Mouse (Mus musculus) bone marrow macrophage, adult 2 months (primary cell): Measurements from ENCODE around the gene Gan. TPM values are rescaled to one million over a fixed set of nuclear protein-coding genes. Genes with fewer than 3 reads are reported as not detected.

ENCODE experiments used
- H3K27ac ChIP-seq: 2 replicates; pipeline ENCODE4 v1.5.1; 2012; ENCODE audit warnings: low read depth, low read length; ENCODE audit not compliant: insufficient read depth
- H3K4me1 ChIP-seq: 2 replicates; pipeline ENCODE4 v1.6.1; 2012; ENCODE audit warnings: low read length; ENCODE audit not compliant: control insufficient read depth, insufficient read depth
- H3K4me3 ChIP-seq: 2 replicates; pipeline ENCODE4 v1.5.1; 2012; ENCODE audit warnings: mild to moderate bottlenecking, low read length, moderate library complexity; ENCODE audit not compliant: insufficient read depth
- CTCF ChIP-seq: IDR thresholded peaks from 2 replicates; pipeline ENCODE4 v1.5.1; 2012; ENCODE audit warnings: low read depth, mild to moderate bottlenecking, low read length, moderate library complexity
- POLR2A ChIP-seq: IDR thresholded peaks from 2 replicates; pipeline ENCODE4 v1.6.1; 2012; ENCODE audit warnings: mild to moderate bottlenecking, low read depth, low read length, borderline replicate concordance
- polyA plus RNA-seq: library from polyadenylated mRNA; stranded (reverse); fragments of >200 nt; gene quantifications from 2 replicates; pipeline ENCODE4 v1.2.4, GENCODE M21; 2012; ENCODE audit not compliant: missing spikeins, insufficient read depth, insufficient read length

Gan gene
- polyA plus RNA-seq, 1 experiment: 7.0 TPM

DNA sequence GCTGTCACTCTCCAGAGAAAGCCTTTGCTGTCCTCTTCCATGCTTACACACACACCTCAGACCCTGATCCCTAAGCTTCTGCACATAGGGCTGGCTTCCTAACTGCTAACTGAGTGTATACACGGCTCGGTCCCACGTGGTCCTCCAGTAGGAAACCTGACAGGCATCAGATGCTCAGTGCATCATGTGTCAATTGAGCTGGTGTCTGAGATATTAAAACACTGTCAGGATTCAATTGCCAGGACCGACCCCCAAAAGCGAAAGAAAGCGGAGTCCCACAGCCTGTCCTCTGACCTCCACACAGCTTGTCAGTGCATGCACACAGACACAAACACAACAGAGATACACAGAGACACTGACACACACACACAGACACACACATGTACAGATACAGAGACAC is 39.6 kb downstream of the Gan start:
- H3K27ac ChIP-seq: peak overlapping the region; percentile 45
- no peak overlapping the region for H3K4me3 ChIP-seq
- TF ChIP-seq CTCF (no peak), POLR2A (no peak)
- H3K4me1 ChIP-seq: peaks cover 32% of the 10 kb centered on the region

DNA sequence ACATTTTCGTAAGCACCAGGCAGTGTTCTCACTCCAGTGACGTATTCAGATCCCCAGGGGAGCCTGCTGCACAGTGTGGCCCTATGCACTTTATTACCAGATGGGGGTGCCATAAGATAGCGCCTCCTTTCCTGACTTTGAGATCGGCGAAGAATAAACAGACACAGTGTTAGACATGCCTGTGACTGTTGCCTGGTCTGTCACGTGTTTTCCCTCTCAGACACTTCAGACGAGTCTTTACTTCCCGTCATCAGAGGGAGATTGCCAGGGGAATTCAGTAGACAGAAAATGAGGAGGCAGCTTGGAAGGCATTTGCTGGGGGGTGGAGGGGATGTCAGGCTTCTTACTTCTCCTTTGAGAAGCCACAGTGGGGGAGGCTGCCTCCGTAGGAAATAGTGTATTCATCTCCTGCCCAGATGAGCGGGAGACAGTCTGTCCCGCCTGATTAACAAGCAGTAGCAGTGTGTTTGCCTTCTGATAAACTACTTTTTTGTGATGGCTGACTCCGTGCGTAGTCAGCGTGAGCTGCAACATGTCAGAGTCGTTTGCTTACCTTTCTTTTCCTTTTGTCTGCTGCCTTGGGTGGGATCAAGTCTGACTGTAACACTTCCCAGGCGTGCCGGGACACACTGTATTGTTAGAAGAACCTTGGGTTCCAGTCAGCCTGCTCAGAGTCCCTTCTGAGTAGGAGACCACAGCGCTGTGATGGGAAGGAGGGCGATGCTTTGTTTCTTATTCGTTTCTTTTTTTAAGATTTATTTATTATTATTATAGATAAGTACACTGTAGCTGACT is 40.4 kb downstream of the Gan start:
- no peak for TF ChIP-seq POLR2A
- peak; percentile 40; the same call in 1 of the 2 replicates for TF ChIP-seq CTCF
- H3K27ac ChIP-seq: peak overlapping the region; percentile 69
- peak overlapping the region; percentile 22; the same call in 1 of the 2 replicates for H3K4me3 ChIP-seq
- H3K4me1 ChIP-seq: peaks cover 32% of the 10 kb centered on the region

DNA sequence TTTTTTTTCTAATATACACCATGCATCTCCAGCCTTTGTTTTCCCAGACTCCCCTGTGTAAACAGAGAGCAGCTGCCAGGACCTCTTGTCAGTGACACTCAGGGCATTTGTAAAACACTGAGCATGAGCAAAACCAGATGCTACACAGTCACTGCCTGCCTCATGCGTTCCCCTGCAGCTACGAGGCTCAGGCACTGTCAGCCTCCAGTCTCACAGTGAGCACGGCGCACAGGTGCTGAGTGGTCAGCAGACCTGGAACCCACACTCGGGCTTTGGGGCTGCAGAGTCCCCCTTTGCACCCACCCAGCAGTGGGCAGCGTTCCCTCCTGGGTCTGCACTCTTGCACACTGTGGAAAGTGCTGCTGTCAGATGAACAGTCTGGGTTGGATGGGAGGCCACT is 41.7 kb downstream of the Gan start:
- Histone ChIP-seq H3K4me1 (peaks cover 32% of the 10 kb centered on the region), H3K4me3 (no peak overlapping the region), H3K27ac (no peak overlapping the region)
- no peak for TF ChIP-seq POLR2A

GRCm38 (mm10) chr8:117200346-117200745 is 42.4 kb downstream of the Gan start:
- Histone ChIP-seq H3K4me3 (no peak overlapping the region), H3K4me1 (peaks cover 32% of the 10 kb centered on the region), H3K27ac (no peak overlapping the region)
- no peak for TF ChIP-seq CTCF
- TF ChIP-seq POLR2A: no peak

- Histone ChIP-seq H3K4me1 (peaks cover 32% of the 10 kb centered on the region), H3K27ac (no peak overlapping the region), H3K4me3 (no peak overlapping the region)
- TF ChIP-seq CTCF: no peak
- TF ChIP-seq POLR2A: no peak
Measured at GRCm38 (mm10) chr8:117200803-117201202, 42.9 kb downstream of the Gan start.

- no peak overlapping the region for H3K4me3 ChIP-seq
Measured at GRCm38 (mm10) chr8:117201221-117202017, 43.5 kb downstream of the Gan start.

DNA sequence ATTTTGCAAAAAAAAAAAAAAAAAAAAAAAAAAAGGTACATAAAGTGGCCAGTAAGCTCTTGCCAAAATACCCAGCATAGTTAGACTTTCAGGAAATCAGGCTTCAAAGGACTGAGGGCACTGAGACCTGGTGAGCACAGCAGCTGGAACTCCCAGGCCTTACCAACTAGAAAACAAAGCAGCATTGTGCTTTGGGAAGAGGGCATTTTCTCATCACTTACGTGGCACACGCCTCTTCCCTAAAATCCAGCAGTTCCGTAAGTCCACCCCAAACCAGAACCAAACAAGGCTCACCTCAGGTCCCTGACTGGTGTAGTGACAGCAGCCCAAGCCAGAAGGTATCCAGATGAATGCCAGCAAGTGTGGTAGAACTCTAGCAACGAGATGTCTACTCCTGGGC is 45.1 kb downstream of the Gan start:
- TF ChIP-seq POLR2A (no peak), CTCF (no peak)
- Histone ChIP-seq H3K4me3 (no peak overlapping the region), H3K27ac (no peak overlapping the region), H3K4me1 (peaks cover 21% of the 10 kb centered on the region)

More at GRCm38 (mm10) chr8:117201221-117202017, 43.5 kb downstream of the Gan start:
- H3K4me1 ChIP-seq: peaks cover 29% of the 10 kb centered on the region
- TF ChIP-seq CTCF (no peak), POLR2A (no peak)
- H3K27ac ChIP-seq: no peak overlapping the region

GRCm38 (mm10) chr8:117205884-117206283 is 47.9 kb downstream of the Gan start:
- H3K4me3 ChIP-seq: no peak overlapping the region
- H3K27ac ChIP-seq: no peak overlapping the region
- peaks cover 30% of the 10 kb centered on the region for H3K4me1 ChIP-seq
- TF ChIP-seq POLR2A (no peak), CTCF (no peak)

DNA sequence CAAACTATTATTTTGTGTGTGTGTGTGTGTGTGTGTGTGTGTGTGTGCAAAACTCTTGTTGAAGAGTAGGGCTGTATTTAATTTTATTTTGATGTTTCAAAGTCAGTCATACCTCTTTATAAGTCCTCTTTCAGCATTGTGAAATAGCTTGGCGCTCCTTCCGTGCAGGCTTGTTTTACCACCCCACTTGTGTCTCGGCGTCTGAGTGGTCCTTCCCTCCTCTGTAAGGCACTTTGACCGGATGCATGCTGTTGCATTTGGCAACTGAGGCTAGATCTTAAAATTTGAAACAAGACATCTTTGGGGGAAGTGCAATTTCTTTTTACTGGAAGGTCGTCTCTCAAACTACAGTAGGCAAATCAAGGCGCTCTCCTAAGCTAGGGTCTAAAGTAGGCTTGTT is 48.7 kb downstream of the Gan start:
- no peak for TF ChIP-seq CTCF
- no peak for TF ChIP-seq POLR2A

GRCm38 (mm10) chr8:117209150-117209549 is 51.2 kb downstream of the Gan start:
- TF ChIP-seq POLR2A (no peak), CTCF (no peak)
- Histone ChIP-seq H3K27ac (peak overlapping the region; percentile 39; the same call in 1 of the 2 replicates), H3K4me1 (peaks cover 22% of the 10 kb centered on the region), H3K4me3 (peak overlapping the region; percentile 18; the same call in 1 of the 2 replicates)

More for the DNA sequence above, 48.7 kb downstream of the Gan start:
- no peak overlapping the region for H3K27ac ChIP-seq
- H3K4me1 ChIP-seq: peaks cover 25% of the 10 kb centered on the region
- no peak overlapping the region for H3K4me3 ChIP-seq
